Mouse (Mus musculus) cerebral cortex, adult 2 months (tissue): ENCODE results near the gene Ebi3.

Experiments used
- WGBS: fragments of 180-500 bp; shearing (Covaris S2); methylation state at CpG from one replicate; pipeline ENCODE4 v1.1.7; 2018; 5-methylcytosine and 5-hydroxymethylcytosine counted together

Ebi3 gene

DNA sequence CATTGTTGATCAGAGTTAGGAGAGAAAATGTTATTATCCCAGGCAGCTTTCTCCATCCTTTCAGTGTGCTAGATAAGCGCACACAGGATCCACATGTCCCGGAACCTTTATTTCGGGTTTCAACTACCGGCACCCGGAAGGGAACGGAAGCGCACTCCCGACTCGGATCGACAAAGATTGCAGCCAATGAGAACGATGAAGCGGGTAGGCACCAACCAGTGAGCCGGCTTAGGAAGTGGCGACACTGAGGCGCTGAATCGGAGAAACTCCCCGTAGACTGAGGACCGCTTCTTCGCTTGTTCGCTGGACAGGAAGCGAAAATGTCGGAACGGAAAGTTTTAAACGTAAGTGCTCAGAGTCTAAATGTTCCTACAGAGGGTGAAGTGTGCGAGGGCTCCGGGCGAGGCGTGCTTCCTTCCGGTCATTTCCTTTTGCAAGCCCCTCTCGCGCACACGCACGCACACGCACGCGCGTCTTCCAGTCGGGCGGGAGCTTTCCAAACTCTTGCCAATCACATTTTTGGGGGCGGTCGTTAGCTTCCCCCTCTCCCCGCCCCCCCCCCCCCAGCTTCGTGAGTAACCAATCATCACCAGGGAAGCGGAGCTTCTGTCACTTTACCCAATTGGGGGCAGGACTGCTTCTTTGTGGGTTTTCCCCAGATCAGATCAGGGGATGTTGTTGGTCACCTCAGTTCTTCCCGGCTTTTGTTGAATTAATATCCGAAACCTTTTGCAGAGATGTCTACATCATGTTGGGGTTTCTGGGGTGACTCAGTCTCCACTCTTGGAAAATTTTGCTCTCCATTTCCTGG lies 6.7 kb downstream of the Ebi3 start, which contains the start of gene Yju2:
TSS of gene Yju2 (plus strand) at position 182 of the 811 bp plus-strand sequence.
- WGBS, result under 1% methylated on average over 46 of the region's 46 CpGs

DNA sequence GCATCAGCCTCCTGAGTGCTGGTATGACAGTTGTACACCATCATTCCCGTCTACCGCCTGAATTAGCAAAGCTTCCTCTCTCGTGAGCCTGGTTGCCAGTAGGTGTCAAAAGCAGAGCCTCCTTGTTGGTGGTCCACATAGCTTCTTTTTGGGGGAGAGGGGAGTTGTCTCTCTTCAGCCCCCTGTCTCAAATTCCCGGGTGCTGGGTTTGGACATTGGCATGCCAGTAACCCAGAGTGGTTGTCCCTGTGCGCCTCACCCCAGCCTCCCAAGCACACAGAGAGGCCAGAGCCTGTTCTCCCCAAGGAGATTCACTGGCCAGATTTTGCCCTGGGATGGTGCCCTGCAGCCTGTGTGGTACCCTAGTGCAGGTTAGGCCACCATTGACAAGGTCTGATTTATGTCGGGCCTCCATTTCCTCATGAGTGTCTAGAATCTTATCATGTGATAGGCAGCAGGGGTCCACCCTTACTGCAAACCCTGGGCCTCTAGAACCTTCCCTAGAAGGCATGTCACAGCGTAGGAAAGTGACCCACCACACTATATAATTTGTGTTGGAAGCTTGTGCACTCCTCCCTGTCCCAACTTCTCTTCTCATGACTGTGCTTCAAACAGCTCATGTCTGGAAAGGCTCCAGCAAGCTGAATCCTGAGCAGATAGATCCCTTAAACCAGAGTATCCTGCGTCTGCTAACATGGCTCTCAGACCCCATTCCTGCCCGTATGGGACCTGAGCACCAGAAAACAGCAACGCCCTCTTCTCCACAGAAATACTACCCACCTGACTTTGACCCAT lies 7.7 kb downstream of the Ebi3 start:
- 69% methylated on average over 10 of the region's 10 CpGs for WGBS

DNA sequence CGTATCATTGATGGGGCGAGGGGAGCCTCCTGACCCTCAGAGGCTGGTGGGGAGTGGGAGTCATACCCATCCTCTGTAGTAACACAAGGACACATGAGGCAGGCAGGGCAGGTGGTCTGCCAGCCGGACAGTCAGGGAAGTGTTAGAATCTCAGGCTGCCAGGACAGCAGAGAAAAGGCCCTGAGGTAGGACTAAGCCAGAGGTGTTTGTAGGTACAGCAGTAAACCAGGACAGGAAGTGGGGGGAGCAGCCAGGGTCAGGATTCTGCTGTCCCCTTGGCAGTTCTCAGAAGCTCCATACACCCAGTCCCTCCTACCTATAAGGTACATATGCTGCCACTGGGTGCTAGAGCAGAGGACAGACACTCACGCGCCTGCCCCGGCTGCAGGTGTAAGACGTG lies 9.2 kb downstream of the Ebi3 start:
- 94% methylated on average over 7 of the region's 7 CpGs for WGBS

DNA sequence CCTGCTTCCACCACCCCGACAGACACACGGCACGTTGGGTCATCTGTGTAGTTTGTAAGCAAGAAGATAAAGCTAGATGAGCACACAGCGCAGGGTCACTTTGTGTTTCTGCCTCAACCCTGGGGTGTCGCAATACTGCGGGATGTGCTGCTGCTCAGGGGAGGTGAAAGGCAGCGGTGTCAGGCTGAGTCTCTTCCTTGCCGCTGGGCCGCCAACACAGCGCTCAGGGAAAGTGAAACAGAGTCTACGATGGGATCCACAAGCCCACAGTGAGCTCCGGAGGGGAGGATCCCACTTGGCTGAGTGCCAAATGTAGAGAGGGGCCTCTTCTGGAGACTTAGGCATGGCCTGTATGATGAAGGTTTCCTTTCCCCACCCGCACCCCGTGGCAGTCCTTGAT lies 10.7 kb downstream of the Ebi3 start:
- 79% methylated on average over 14 of the region's 14 CpGs for whole genome bisulfite sequencing

DNA sequence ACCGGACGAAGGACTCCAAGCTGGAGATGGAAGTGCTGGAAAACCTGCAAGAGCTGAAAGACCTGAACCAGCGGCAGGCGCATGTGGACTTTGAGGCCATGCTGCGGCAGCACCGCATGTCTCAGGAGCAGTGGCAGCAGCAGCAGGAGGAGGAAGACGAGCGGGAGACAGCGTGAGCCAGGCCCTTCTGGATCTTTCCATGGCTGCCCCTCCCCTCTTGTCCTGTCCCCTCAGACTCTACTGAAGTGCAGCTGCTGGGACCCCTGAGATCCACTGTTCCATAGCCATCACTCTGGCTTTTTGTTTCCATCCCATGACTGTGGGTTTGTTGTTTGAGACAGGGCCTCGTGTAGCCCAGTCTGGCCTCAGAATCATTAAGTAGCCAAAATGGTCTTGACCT lies 12.1 kb downstream of the Ebi3 start:
- 94% methylated on average over 10 of the region's 10 CpGs for WGBS

DNA sequence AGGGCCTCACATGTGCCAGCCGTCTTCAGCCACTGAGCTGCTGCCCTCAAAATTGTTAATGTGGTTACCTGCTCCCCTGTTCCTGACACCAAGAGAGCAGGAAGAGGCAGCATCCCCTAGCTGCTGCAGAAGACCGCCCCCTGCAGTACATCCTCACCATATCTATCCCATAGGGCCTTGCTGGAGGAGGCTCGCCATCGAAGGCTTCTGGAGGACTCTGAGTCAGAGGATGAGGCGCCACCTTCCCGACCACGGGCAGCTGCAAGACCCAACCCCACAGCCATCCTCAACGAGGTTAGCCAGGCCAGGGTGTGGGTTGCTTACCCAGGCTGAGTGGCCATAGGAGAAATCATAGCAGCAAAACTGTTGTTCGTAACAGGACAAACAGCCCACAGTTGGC lies 12.6 kb downstream of the Ebi3 start:
- WGBS, result 85% methylated on average over 9 of the region's 9 CpGs

DNA sequence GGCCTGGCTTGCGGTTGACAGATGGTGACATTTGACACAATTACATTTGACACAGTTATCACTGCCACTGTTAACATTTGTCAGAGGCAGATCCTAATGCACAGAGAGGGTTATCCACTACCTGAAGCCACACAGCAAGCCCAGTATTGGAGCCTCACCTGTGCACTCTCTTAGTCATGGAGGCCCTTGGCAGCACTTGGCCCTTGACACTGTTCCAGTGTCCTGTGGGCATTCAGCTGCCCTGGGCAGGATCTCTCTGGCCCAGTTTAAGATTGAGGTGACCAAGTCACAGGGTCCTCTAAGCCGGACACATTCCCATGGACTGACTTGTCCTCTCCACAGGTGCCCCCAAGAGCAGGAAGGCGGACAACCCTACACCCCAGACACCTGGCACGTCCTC lies 14.7 kb downstream of the Ebi3 start:
- 95% methylated on average over 4 of the region's 4 CpGs for WGBS

DNA sequence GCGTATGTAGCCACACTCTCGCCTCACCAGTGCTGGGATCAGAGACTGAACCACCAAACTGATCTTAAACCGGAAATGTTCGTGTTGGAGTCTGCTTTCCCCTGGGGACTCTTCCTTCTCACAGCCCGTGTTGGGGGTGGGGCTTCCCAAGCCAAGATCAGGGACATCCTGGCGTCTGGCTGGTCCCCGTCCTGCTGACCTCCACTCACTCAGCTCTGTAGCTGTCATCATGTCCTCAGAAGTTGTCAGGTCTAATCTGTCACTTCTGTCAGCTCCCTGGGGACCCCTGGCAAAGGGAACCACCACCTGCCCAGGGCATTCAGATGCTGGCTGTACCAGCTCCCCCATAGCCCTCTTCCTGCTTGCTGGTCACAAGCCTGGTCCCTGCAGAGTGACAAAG lies 15.8 kb downstream of the Ebi3 start:
- WGBS, result 82% methylated on average over 7 of the region's 7 CpGs

DNA sequence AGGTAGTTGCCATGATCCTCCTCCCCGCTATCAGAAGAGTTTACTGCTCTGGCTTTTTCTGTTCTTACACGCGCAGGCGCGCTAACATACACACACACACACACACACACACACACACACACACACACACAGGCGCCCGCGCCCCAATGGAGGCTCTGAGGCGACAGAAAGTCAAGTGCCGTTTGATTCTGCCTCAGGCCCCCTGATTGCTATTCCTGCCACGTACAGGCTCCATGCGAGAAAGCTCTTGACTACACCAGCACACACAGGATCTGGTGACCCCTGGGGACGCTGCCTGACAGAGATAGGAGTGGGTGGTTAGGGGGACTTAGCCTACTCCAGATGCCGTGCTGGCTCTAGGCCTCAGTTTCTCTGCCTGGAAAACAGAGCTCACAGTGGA lies 17.1 kb downstream of the Ebi3 start:
- WGBS, result 40% methylated on average over 14 of the region's 14 CpGs

DNA sequence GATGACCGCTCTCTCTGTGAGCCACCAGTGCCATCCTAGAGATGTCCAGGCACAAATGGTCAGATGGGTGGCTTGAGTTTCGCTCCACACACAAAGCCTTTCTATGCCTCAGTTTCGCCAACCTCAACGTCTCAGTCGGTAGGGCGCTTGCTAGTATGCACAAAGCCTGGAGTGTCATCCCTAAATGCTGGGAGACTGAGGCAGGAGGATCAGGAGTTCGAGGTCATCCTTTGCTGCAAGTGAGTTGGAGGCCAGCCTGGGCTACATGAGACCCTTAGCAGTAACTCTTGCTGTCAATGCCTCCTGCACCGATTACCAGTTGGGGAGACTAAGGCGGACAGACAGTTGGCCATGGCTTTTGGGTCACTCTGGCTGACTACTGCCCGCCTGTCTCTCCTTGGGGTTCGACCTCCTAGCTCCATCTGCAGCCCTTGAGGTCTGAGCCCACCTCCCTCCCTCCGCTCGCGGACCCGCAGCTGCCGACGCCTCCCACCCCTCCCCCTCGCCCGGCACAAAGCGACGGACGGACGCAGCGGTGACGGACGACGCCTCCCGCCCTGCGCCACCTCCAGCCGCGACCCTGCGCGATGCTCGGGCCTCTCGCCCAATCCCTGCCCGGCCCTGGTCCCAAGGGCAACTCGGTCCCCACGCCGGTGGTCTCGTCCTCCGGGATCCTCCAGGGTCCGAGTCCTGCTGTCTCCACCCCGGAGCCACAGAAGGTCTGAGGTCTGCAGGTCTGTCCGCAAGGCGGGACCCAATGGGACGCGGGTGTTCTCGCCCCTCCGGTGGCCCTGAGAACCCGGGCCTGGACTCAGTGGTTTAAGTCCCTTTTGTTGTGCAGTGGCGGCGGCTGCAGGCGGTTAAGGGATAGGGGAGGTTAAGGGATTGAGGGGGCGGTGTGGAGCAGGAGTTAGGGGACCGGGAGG lies 17.8 kb downstream of the Ebi3 start, which contains the start of gene Shd:
TSS of gene Shd (plus strand) at position 502 of the 926 bp plus-strand sequence.
- WGBS, result 8% methylated on average over 54 of the region's 55 CpGs

DNA sequence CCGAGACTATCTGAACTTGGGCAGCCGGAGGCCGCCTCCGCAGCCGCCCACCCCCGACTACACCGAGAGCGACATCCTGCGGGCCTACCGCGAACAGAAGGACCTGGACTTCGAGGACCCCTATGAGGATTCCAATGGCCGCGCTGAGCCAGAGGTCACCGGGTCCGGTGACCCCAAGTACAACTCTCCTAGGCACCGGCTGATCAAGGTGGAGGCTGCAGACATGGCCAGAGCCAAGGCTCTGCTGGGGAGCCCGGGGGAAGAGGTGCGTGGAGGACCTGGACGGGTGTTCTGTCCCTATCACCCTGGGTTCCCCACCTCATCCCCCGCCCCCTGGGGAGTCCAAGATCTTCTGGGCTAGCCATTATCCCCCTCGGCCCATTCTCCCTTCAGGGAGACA lies 19.0 kb downstream of the Ebi3 start:
- WGBS, result 36% methylated on average over 22 of the region's 22 CpGs

DNA sequence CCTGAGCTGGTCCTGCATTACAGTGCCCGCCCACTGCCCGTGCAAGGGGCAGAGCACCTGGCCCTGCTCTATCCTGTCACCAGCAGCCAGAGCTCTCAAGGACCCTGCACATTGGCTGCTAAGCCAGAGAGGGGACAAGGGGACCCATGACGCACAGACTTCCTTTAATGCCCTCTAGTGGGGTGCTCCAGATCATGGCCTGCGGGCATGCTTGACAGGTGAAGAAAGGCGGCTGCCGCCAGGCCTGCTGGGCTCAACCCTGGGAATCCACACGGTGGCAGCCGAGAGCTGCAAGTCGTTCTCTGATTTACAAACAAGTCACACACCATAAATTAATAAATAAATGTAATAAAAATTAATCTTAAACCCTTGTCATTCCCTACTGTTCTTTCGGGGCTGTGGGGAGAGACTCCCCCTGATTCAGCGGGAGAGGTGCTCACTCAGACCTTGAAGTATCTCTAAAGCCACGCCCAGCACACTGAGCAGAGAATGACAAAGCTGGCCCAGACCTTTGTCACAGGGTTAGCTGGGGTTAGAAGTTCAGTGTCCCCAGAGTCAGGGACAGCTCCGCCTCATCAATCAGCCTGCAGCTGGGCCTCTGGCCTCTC lies 23.9 kb downstream of the Ebi3 start:
- 20% methylated on average over 13 of the region's 13 CpGs for WGBS

DNA sequence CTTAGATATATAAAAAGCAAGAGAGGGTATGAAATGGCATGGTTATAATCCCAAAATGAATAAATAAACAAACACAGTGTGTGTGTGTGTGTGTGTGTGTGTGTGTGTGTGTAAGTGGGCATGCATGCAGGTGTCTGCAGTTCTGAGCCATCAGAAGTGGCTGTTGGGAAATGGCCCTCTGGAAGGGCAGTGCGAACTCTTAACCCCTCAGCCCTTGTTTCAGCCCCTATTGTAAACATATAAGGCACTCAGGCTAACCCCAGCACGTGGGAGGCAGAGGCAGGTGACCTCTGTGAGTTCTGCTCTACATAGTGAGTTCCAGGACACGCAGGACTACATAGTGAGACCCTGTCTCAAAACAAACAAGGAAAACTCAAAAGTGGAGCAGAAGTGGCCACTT lies 24.9 kb downstream of the Ebi3 start:
- WGBS, result 67% methylated on average over 3 of the region's 3 CpGs

DNA sequence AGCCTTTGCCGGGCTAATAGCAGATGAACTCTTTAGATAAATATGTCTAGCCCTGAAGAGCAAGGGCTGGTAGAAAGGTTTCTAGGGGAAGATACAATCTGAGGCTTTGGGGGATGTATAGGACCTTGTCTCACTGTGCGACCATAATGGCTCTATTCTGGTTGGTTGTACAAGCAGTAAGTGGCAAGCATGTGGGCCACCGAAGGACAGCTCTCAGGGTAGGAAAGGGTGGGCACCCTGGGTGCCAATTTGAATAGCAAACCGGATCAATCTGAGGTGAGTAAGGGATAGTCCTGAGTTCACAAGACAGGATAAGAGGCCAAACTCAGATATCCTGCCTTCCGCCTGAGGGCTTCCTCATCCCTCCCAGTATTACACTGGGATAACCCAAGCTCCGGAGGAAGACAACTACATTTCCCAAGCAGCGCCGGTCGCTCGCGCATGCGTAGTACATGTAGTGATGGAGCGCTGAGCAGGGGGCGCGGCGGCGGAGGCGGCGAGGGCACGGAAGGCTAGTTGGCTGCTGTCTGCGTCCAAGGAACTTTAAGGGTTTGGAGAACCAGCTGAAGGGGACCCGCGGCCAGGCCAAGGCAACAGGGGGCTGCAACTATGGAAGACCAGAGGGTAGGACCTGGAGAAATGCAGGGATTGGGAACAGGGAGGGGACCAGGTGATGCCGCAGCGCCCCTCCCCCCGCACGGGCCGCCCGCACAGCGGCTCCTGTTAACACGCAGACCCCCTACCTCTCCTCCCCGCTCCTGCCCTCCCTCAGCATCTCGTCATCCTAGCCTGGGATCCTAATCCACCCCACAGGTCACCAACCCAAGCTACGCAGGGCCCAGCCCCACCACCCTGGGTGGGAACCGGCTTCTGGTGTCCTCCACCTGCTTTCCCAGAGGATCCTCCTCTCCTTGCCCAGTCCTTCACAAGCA lies 33.9 kb downstream of the Ebi3 start, which contains the start of gene Fsd1:
TSS of gene Fsd1 (plus strand) at position 480 of the 932 bp plus-strand sequence.
- 6% methylated on average over 35 of the region's 35 CpGs for WGBS

DNA sequence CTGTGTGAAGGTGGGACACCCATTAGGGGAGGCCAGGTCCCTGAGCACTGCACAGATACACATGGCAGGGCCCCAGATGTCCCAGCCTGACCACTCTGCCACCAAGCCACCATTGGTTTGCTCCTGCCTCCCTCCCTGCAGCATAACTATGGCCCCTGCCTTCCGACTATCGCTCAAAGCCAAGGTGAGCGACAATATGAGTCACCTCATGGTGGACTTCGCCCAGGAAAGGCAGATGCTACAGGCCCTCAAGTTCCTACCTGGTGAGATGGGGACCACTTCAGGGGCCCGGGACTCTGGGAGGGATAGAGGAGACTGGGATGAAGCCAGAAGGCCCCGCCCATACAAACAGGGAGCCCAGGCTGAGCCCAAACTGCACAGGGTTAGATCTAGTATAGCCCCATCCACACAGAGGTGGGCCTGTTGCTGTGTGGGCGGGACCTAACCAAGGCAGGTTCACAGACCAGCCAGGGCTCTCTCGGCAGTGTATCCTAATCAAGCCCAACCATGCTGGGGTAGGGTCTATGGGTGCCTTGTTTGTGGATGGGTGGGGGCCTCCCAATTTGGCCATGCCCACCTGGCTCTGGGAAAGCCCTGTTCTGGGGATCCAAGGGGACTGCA lies 37.9 kb downstream of the Ebi3 start:
- 91% methylated on average over 8 of the region's 8 CpGs for WGBS

DNA sequence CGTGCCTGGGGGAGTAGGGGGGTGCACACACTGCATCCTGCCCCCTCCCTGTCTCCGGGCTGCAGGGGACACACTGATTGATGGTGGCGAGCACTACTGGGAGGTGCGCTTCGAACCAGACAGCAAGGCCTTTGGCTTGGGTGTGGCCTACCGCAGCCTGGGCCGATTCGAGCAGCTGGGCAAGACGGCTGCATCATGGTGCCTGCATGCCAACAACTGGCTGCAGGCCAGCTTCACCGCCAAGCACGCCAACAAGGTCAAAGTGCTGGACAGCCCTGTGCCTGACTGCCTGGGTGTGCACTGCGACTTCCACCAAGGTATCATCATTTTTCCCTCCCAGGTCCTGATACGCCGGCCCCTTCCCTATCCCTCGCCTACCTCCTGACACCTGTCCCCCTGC lies 43.6 kb downstream of the Ebi3 start:
- WGBS, result 82% methylated on average over 15 of the region's 15 CpGs

DNA sequence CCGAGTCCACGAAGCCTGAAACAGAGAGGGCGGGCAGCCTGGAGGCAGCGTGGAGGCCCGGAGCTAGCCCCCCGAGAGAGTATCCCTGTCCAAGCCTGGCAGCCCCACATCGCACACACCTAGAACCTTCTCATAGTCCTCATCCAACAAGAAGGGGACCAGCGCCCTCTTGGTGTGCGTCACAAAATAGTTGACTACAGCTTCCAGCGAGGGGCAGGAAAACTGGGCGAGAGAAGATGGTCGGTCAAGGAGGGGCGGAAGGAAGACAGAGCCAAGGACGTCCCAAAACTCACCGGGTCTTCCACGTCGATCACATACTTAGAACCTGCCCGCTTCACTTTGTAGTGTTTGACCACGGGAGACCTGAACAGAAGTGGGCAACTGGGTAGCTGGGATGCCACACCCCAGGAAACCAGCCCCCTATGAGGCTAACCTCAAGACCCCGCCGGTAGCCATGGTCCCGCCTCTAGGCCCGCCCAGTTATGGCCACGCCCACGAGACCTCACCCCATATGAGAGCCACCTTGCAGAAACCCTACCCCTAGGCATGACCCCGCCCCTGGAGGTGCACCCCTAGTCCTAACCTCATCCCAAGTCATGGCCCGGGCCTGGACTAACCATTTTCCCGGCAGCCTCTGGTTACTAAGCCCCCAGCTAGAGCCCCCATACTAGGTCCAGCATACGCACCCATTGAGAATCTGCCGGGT lies 47.5 kb downstream of the Ebi3 start:
- WGBS, result 25% methylated on average over 30 of the region's 30 CpGs

DNA sequence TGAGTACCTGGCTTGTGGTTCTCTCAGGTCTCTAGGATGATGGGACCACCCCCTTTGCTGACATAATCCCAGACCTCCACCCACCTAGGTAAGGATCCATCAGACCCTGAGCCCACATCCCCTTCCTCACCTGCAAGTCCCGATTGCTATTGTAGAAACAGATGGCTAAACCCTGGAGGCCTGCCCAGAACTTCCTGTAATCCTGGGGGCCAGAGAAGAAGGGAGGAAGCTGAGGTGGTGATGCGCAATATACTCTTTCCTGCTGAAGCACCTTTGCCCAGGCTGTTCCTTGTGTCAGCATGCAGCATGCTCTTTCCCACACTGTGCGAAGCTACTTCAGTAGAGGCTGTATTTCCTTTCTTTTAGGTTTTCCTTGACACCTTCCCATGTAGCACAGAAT lies 50.6 kb downstream of the Ebi3 start:
- WGBS, result 68% methylated on average over 3 of the region's 3 CpGs

DNA sequence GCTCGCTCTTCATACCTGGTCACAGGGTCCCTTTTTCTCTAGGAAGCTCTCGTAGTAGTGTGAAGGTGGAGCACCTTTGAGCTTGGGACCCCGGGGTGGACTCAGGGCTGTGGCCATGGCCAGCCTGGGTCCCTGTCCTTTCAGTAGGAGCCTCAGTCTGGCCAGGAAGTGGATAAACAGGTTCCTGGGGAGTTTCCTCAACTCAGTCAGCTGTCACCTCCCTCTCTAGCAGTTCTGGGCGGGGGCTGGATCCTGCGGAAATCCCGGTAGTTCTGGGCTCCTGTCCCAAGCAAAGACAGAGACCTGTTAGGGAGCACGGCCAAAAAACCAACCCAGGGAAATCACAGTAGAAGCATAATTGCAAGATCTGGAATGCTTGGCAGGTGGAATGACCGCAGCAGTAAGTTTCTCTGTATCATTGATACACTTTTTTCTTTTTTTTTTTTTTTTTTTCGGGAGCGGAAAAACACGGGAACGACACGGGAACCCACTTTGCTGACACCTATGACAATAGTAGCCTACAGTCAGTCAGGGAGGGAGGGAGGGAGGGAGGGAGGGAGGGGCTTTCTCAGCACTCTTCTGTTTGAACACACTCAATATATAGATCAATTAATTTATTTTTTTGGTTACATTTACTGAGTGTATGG lies 53.1 kb downstream of the Ebi3 start, which contains the start of the genes Stap2 and Mpnd:
TSS of gene Stap2 (minus strand) at position 170 of the 647 bp plus-strand sequence.
TSS of gene Mpnd (plus strand) at position 297 of the 647 bp plus-strand sequence.
- WGBS, result 45% methylated on average over 13 of the region's 13 CpGs
